Mouse (Mus musculus) ovary, adult 18-20 months (tissue): Measurements from ENCODE around the gene Zfp12.

Source experiments
- DNase-seq: peaks from one replicate; pipeline ENCODE4 v3.0.0; 2022; ENCODE audit warnings: low spot score, mixed read lengths

Gene Zfp12

DNA sequence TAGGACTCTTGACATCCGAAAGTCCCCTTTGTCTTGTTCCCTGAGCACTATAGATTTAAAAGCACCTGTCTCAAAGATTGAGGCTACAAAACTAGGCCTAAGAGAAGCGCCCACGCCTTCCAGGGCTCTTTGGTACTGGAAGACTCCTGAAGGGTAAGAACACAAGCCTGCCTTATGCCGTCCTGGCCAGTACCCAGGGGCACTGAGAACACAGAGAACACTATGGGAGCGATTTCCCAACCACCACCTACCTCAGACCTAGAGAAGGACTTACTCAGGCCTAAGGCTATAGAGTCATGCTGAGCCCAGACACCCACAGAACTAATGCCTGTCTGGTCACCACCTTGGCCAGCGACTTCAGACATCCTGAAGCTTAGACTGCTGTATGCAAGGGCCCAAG, 31.8 kb downstream of the Zfp12 start:
- DNase-seq: no peak

DNA sequence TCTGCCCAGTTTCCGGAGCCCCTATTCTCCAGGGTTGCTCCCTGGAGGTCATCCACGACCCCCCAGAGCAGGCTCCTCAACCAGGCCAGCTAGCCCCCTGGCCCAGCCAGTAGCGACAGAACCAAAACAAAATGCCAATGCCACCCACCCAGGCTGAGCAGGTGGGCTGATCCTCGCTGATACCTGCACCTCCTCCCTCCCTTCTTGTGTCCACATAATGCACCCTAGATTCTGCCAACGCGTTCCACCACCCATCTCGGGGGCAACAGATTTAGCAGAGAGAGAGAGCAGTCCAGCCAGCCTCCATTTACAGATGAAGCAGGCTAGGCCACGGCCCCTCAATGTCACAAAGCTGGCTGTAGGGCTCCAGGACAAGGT, 34.0 kb downstream of the Zfp12 start:
- no peak for DNase-seq

DNA sequence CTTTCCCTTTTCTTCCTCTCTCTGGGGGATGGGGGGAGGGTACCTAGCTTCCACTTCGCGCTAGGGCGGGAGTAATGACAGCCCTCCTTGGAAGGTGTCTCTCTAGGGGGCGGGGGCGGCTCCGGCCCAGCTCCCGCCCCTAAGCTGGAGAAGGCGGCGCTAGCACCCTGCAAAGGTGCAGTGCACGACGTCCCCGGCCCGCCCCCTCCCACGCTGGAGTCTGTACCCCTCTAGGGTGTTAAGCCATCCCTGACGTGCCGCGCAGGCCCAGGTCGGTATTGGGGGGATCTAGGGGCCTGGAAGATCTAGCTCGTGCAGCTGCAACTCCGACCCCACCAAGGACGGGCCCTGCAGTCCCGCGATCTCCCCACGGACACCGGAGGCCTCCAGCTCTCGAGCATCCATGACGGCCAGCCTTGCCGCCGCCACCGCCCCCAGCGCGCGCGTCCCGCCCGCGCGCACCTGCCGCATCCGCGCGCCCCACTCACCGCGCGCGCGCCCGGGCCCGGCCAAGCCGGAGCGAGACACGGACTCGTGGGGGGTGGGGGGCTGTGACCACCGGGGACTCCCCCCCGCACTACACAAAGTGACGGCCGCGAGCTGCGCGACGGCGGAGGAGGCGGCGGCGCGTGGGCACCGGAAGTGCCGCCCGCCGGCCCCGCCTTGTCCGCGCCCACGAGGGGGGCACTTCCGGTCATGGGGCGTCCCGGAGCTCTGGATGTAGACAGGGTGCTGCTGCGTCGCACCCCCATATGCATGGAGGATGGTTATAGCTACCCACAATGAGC, 34.6 kb downstream of the Zfp12 start, which contains the start of gene Zfp316:
TSS of gene Zfp316 (minus strand) at position 660 of the 788 bp plus-strand sequence.
- DNase-seq: peak; percentile 50

DNA sequence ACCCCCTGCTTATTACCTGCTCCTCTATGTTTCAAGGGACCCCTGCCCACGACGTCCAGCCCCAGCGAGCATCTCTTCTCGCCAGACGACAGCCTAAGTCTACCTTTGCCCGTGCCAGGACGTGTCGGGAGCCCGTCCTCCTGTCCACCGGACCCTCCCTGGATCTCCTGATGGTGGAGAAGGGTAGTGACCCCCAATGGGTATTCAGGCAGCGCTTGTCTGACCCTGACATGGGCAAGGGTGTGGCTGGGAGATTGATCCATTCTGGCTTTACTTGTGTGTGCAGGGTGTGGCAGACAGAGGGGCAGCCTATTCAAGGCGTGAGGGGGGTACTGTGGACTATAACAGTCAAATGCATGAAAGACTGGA, 35.2 kb downstream of the Zfp12 start:
- no peak for DNase-seq

DNA sequence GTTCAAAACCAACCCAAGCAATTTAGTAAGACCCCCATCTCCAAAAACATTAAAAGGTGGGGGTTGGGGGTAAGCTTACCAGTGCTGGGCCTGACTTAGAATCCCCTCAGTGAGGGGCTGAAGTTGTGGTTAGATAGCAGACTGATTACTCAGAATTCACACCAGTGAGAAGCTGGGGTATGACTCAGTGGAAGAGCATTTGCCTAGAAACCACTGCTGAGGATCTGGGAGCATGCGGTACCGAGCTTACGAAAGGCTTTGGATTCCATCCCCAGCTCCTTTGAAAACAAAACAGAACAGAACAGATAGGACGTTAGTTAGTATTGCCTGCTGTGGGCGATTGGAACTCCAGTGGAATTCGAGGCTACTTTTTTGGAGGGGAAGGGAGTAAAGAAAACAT, 36.7 kb downstream of the Zfp12 start:
- no peak for DNase-seq

DNA sequence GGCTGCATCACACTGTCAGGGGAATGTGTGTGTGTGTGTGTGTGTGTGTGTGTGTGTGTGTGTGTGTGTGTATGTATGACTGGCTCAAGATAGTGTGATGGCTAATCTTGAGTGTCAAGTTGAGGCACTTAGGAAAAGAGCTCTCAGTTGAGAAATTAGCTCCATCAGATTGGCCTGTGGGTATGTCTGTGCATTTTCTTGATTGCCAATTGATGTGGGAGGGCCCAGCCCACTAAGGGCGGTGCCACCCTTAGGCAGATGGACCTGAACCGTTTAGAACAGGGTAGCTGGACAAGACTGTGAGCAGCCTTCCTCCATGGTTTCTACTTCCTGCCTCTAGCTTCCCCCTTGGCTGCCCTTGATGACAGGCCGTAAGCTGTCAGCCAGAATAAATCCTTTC, 37.1 kb downstream of the Zfp12 start:
- no peak for DNase-seq

DNA sequence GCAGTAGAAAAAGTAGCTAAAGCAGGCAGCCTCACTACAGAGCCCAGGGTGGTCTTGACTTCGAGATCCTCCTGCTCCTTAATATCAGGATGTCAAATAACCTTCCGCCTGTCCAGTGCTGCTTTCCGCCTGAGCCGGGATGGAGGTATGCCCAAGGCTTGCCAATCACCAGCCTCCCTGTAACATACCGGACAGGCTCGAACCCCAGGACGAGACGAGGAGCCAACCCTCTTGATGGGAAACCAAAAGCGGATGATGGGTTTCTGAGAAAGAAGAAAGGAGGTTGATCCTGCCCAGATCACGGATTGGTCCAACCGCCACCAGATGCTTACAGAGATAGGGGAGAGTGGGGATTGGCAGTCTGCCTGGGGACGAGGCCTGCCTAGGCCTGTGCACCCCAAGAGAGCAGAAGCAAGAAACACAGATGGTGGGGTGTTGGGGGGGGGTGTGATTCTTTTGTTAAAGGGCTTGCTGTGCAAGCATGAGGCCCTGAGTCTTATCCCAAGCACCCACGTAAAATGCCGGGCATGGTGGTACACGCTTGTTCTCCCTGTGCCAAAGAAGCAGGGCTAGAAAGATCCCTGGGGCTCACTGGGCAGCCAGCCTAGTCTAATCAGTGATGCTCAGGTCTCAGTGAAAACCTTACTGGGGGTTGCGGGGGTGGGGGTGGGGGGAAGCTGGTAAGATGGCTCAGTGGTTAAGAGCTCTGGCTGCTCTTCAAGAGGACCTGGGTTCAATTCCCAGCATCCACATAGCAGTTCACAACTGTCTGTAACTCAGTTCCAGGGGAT, 37.8 kb downstream of the Zfp12 start:
- no peak for DNase-seq

DNA sequence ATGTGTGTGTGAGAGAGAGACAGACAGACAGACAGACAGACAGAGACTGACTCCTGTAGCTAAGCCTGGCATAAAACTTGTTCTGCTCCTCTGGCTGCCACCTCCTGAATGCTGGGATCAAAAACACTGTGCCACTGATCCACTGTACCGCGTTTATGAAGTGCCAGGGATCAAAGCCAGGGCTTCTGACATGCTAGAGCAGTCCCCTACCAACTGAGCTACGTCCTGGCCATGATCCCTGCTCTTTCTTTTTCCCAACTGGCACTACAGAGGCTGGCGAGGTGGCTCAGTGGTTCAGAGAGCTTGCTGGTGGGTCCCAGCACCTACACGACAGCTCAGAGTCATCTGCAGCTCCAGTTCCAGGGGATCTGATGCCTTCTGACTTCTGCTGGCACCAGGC, 40.8 kb downstream of the Zfp12 start:
- DNase-seq: no peak

DNA sequence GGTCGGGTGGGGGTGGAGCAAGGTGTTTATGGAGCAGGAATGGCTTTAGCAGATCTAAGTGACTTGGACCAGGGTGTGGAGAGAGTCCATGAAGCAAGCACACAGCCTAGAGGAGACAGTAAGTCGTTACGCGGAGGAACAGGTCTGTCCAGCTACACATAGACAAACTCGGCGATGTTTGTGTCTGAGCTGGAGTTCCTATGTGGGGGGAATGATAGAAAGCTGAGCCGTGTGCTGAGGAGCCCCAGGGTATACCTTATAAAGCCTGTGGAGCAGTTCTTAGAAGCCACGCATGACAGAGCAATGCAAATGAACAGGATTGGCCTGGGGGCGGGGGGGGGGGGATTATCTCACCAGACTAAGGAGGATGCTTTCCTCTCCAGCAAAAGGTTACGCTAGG, 44.3 kb downstream of the Zfp12 start:
- DNase-seq: no peak

DNA sequence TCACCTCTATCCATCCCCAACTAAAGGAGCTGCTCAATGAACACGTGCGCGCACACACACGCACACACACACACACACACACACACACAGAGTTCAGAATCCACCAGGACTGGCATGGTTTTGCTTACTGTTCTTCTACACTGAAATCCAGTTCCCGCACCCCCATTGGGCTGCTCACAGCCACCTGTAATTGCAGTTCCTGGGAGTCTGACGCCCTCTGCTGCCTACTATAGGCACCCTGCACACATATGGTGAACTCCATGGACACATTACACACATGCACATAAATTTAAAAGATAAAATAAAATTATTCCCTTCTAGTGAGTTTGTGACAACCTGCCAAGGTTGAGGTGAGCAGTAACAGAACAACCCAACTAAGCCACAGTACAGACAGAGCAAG, 49.8 kb downstream of the Zfp12 start:
- DNase-seq: no peak

DNA sequence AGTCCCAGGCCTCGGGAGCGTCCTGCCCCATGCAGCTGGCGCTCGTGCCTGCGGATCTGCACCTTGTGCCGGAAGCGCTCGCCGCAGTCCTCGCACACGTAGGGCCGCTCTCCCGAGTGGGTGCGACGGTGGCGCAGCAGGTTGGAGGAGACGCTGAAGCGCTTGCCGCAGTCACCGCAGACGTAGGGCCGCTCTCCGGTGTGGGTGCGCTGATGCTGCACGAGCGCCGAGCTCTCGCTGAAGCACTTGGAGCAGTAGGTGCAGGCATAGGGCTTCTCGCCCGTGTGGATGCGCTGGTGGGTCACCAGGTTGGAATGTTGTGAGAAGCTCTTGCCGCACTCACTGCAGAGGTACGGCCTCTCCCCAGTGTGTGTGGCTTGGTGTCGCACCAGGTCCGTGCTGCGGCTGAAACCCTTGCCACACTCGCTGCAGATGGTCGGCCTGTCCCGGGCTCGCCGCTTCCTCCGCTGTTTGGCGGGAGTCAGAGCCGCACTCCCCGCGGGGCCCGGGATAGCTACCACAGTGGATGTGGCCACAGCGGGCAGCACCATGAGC, 52.9 kb downstream of the Zfp12 start:
- DNase-seq: no peak

DNA sequence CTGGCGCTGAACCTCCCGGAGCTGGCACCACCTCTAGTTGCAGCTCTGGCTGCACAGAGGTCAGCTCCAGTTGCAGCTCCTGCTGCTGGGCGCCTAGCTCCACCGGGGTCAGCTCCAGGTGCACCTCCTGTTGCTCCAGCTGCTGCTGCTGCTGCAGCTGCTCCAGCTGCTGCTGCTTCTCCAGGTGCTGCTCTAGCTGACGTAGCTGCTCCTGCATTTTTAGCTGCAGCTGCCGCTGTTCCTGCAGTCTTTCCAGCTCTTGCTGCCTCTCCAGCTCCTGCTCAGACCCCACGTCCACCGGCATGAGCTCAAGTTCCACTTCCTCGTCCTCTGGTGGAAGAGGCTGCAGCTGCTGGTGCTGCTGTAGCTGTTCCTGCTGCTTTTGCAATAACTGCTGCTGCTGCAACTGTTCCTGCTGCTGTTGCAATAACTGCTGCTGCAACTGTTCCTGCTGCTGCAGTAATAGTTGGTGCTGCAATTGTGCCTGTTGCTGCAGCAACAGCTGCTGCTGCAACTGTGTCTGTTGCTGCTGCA, 53.5 kb downstream of the Zfp12 start:
- no peak for DNase-seq

DNA sequence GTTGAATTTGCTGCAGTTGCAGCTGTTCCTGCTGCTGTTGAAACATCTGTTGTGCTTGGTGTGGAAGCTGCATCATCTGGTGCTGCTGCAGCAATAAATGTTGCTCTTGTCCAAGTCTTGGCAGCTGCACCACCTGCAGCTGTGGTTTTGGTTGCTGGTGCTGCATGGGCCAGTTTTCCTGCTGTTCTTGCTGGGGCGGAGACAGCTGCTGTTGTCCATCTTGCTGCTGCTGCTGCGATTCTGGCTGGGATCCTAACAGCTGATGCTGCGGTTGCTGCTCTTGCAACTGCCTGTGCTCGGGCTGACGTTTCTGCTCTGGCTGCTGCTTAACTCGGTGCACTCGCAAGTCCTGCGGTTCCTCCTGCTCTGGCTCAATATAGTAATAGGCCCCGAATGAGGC, 54.3 kb downstream of the Zfp12 start:
- DNase-seq: no peak

DNA sequence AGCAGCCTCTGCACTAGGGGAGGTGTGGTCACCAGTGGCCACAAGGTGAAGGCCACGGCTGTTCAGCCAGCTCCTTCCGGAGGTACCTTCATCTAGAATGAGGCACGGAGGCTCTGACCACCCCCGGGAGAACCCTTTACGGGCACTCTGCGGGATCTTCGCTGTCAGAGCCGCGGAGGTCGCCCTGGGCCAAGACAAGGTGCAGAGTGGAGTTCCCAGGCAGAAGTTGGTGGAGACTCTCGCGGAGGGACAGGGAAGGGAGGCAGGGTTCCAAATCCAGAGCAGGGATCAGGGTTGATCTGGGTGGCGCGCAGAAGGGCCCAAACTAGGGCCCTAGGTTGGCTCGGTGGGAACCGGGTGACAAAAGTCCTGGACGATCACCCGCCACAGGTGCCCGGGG, 57.9 kb downstream of the Zfp12 start:
- no peak for DNase-seq

DNA sequence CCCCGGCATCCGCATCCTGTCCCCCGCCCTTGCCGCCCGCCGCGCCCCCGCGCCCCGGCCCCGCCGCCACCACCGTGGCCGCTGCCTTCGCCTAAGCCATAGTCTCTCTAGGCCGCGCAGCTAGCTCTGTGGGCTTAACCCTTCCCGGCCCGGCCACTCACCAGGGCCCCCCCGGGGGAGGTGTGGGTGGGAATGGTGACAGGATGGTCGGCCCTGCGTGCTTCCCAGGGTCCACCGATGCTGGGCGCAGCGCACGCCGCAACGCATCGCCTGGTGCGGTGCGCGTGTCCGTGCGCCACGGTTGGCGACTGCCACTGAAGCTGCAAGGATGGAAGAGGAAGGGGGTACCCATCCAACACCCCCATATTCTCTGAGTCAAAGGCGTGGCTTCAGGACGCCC, 58.4 kb downstream of the Zfp12 start, which contains the start of gene Zfp853:
TSS of gene Zfp853 (minus strand) at position 220 of the 400 bp plus-strand sequence.
- no peak for DNase-seq

DNA sequence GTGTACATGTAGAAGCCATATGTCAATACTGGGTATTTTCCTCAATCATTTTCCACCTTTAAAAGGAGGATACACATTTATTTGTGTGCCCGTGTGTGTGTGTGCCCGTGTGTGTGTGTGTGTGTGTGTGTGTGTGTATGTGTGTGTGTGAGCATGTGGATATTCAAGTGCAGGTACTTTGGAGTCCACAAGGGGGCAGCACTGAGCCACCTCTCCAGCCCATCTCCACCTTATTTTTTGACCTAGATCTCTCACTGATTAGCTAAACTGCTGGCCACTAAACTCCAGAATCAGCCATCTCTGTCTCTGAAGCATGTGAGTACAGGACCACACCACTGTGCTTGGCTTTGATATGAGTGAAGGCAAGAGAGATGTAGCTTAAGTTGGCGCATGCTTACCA, 59.9 kb downstream of the Zfp12 start:
- DNase-seq: no peak

DNA sequence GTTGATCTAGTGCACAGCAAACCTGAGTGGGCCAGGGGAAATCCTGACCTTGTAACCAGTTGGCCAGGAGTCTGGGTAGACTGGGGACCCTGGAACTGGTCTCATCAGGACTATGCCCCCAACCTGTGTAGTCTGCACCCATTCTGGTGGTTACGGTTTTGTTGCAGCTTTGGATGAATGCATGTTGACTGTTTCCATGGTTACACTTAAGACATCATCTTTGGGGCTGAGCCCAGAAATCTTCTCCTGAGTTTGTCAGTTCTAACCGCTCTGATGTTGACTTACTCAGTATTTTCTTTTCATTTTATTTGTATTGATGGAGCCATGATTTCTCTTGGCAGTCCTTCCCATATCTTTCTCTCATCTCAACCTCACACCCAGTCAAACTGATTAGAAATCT, 60.4 kb downstream of the Zfp12 start:
- DNase-seq: no peak

DNA sequence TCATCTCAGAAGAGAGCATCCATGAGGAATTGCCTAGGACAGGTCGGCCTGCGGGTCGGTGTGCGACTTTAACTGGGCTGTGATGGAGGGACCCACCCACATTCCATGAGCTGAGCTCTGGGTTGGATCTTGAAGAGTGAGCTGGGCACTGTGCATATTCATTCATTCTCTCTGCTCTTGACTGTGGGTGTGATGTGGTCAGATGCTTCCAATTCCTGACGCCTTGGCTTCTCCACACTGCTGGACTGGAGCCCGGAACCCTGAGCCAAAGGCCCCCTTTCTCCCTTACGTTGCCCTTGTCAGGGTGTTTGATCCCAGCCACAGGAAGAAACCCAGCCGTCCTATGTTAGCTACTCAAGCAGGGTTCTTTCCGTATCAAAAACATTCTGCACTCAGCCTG, 63.0 kb downstream of the Zfp12 start:
- DNase-seq: no peak

DNA sequence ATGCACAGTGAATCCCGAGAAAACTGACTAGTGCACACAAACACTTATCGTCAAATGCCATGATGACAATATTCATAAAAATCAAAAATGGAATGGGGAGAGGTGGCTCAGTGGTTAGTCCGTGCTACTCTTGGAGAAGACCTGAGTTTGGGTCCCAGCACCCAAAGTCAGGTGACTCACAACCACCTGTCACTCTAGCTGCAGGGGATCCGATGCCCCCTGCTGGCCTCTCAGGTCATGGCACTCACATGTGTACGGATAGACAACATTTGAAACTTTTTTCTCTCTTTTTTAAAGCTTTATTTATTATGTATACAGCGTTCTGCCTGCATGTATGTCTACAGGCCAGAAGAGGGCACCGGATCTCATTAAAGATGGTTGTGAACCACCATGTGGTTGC, 63.4 kb downstream of the Zfp12 start:
- no peak for DNase-seq
